Mouse (Mus musculus): ENCODE results near the gene Chd3. TPM values are rescaled to one million over a fixed set of nuclear protein-coding genes. Genes with fewer than 3 reads are reported as not detected.

Gene Chd3
- polyA plus RNA-seq, 1 experiment from 2014 or later = 56.7 TPM

GRCm38 (mm10) chr11:69295286-69295685, 73.9 kb downstream of the Chd3 start:
- no peaks in the 10 kb centered on the region for H3K4me1 ChIP-seq
- H3K27ac ChIP-seq = no peak overlapping the region
- WGBS = 83% methylated on average over 3 of the region's 3 CpGs
- no peaks in the 10 kb centered on the region for H3K9me3 ChIP-seq
- no peaks in the 10 kb centered on the region for H3K27me3 ChIP-seq
- no peak overlapping the region for H3K4me3 ChIP-seq
- H3K9ac ChIP-seq = no peak overlapping the region
- no peak overlapping the region for H3K4me2 ChIP-seq
- 0 out of 2 replicates have a peak, but pooled peaks cover 4% of the 10 kb centered on the region for H3K36me3 ChIP-seq
- no peak for ATAC-seq (ENCODE audit: borderline replicate concordance, extremely low read depth, low FRiP score, low TSS enrichment)

Other genes starting within 250 kb of the Chd3 start
- gene Hes7, start 249.0 kb downstream of the Chd3 start, polyA plus RNA-seq (2015; fragmentation: Nextera tagmentation; extraction: Ambion mirVana) = 0.52 and 0.60 TPM in 2 replicates
- gene 9130213A22Rik, start 246.8 kb downstream of the Chd3 start, polyA plus RNA-seq (2015; fragmentation: Nextera tagmentation; extraction: Ambion mirVana) = 0.36 and 0.57 TPM in 2 replicates
- 0.16 and 0.53 TPM in 2 replicates for gene Aloxe3, start 243.5 kb downstream of the Chd3 start, polyA plus RNA-seq (2015; fragmentation: Nextera tagmentation; extraction: Ambion mirVana)
- gene Alox12b, start 212.4 kb downstream of the Chd3 start, polyA plus RNA-seq (2015; fragmentation: Nextera tagmentation; extraction: Ambion mirVana) = not detected in 2 replicates
- gene Alox8, start 171.6 kb downstream of the Chd3 start, polyA plus RNA-seq (2015; fragmentation: Nextera tagmentation; extraction: Ambion mirVana) = 0.29 and 0.67 TPM in 2 replicates
- gene Gucy2e, start 132.4 kb downstream of the Chd3 start, polyA plus RNA-seq (2015; fragmentation: Nextera tagmentation; extraction: Ambion mirVana) = 0.07 and 0.08 TPM in 2 replicates
- 24.3 and 24.6 TPM in 2 replicates for gene Cntrob, start 45.6 kb downstream of the Chd3 start, polyA plus RNA-seq (2015; fragmentation: Nextera tagmentation; extraction: Ambion mirVana)
- gene Trappc1, start 45.4 kb downstream of the Chd3 start, polyA plus RNA-seq (2015; fragmentation: Nextera tagmentation; extraction: Ambion mirVana) = 150 and 157 TPM in 2 replicates
- 0.74 and 1.1 TPM in 2 replicates for gene Kcnab3, start 43.1 kb downstream of the Chd3 start, polyA plus RNA-seq (2015; fragmentation: Nextera tagmentation; extraction: Ambion mirVana)
- gene Rnf227, start 28.9 kb downstream of the Chd3 start, polyA plus RNA-seq (2015; fragmentation: Nextera tagmentation; extraction: Ambion mirVana) = 12.0 and 14.8 TPM in 2 replicates
- gene Naa38, start 26.1 kb upstream of the Chd3 start, polyA plus RNA-seq (2015; fragmentation: Nextera tagmentation; extraction: Ambion mirVana) = 151 and 168 TPM in 2 replicates
- gene Cyb5d1, start 26.2 kb upstream of the Chd3 start, polyA plus RNA-seq (2015; fragmentation: Nextera tagmentation; extraction: Ambion mirVana) = 28.4 and 31.5 TPM in 2 replicates
- 46.7 and 49.8 TPM in 2 replicates for gene Tmem88, start 28.8 kb upstream of the Chd3 start, polyA plus RNA-seq (2015; fragmentation: Nextera tagmentation; extraction: Ambion mirVana)
- 22.7 and 23.4 TPM in 2 replicates for gene Kdm6b, start 44.3 kb upstream of the Chd3 start, polyA plus RNA-seq (2015; fragmentation: Nextera tagmentation; extraction: Ambion mirVana)
- gene Dnah2, start 179.7 kb upstream of the Chd3 start, polyA plus RNA-seq (2015; fragmentation: Nextera tagmentation; extraction: Ambion mirVana) = 1.1 and 1.2 TPM in 2 replicates
- gene Efnb3, start 190.8 kb upstream of the Chd3 start, polyA plus RNA-seq (2015; fragmentation: Nextera tagmentation; extraction: Ambion mirVana) = 8.5 and 8.8 TPM in 2 replicates
- gene Wrap53, start 210.8 kb upstream of the Chd3 start, polyA plus RNA-seq (2015; fragmentation: Nextera tagmentation; extraction: Ambion mirVana) = 28.3 and 28.4 TPM in 2 replicates
- 168 and 170 TPM in 2 replicates for gene Trp53, start 211.0 kb upstream of the Chd3 start, polyA plus RNA-seq (2015; fragmentation: Nextera tagmentation; extraction: Ambion mirVana)
- gene Atp1b2, start 236.5 kb upstream of the Chd3 start, polyA plus RNA-seq (2015; fragmentation: Nextera tagmentation; extraction: Ambion mirVana) = 8.4 and 10.1 TPM in 2 replicates
- gene Shbg, start 248.5 kb upstream of the Chd3 start, polyA plus RNA-seq (2015; fragmentation: Nextera tagmentation; extraction: Ambion mirVana) = not detected in 2 replicates

All from lung, embryonic 15.5 days (tissue).